Mouse (Mus musculus) CH12.LX (cell line): ENCODE results near the gene Tsn. TPM values are rescaled to one million over a fixed set of nuclear protein-coding genes. Genes with fewer than 3 reads are reported as not detected.

ENCODE experiments used
- DNase-seq: peaks from one replicate; pipeline ENCODE4 v3.0.0-alpha.2; 2013; ENCODE audit errors: extremely low read depth
- H3K27ac ChIP-seq: 2 replicates; pipeline ENCODE4 v1.5.1; 2012; ENCODE audit warnings: low read depth, mild to moderate bottlenecking, control low read depth, moderate library complexity; ENCODE audit not compliant: insufficient read depth
- H3K27me3 ChIP-seq: replicated peaks from 2 replicates; pipeline ENCODE3; 2012; ENCODE audit warnings: inconsistent platforms
- H3K36me3 ChIP-seq, 2 experiments: replicated peaks in 1 of 2; 2 replicates each; pipeline versions ENCODE3 to v1.6.1; 2012; ENCODE audit warnings: inconsistent platforms in 1 of 2, low read length in 1 of 2, mild to moderate bottlenecking in 1 of 2, mixed read lengths in 1 of 2, moderate library complexity in 1 of 2; ENCODE audit not compliant: control insufficient read depth in 1 of 2, insufficient read depth in 1 of 2
- H3K4me1 ChIP-seq, 2 experiments: 2 replicates each; pipeline ENCODE4 v1.6.1; 2012; ENCODE audit warnings: inconsistent platforms in 1 of 2, moderate library complexity in 1 of 2; ENCODE audit not compliant: insufficient read depth in 2 of 2, control insufficient read depth in 1 of 2
- H3K4me2 ChIP-seq: 2 replicates; pipeline ENCODE4 v1.6.1; 2012; ENCODE audit warnings: low read depth, mild to moderate bottlenecking, control low read depth; ENCODE audit not compliant: poor library complexity, insufficient read depth, severe bottlenecking
- H3K4me3 ChIP-seq, 3 experiments: fragments of 150-350 bp in 1 of 3; sonication (generic) in 1 of 3; replicated peaks in 1 of 3; 2 replicates each; pipeline versions ENCODE3 to v1.5.1; 2011 to 2012; ENCODE audit warnings: low read depth in 2 of 3, low read length in 2 of 3, mild to moderate bottlenecking in 2 of 3, moderate library complexity in 2 of 3, control low read depth in 1 of 3, improper control_type of control experiment in 1 of 3, inconsistent platforms in 1 of 3, mixed read lengths in 1 of 3; ENCODE audit not compliant: poor library complexity in 1 of 3
- H3K79me2 ChIP-seq: replicated peaks from 2 replicates; pipeline ENCODE4 v1.6.1; 2012; ENCODE audit warnings: mild to moderate bottlenecking, moderate library complexity; ENCODE audit not compliant: control insufficient read depth, poor library complexity, insufficient read depth, severe bottlenecking; ENCODE audit errors: extremely low read depth
- H3K9ac ChIP-seq: 2 replicates; pipeline ENCODE4 v1.6.1; 2012; ENCODE audit warnings: low read depth, mild to moderate bottlenecking, control low read depth, moderate library complexity; ENCODE audit not compliant: insufficient read depth
- H3K9me3 ChIP-seq: replicated peaks from 2 replicates; pipeline ENCODE3; 2012; ENCODE audit warnings: low read length, inconsistent platforms, mixed read lengths
- BHLHE40 ChIP-seq: IDR thresholded peaks from 2 replicates; pipeline ENCODE4 v1.6.1; 2011; ENCODE audit warnings: mild to moderate bottlenecking, low read depth, low read length, improper control_type of control experiment
- CHD2 ChIP-seq: IDR thresholded peaks from 2 replicates; pipeline ENCODE4 v1.6.1; 2011; ENCODE audit warnings: low read length, improper control_type of control experiment
- CTCF ChIP-seq, 2 experiments: IDR thresholded peaks in 1 of 2; conservative IDR thresholded peaks in 1 of 2; 2 replicates each; pipeline ENCODE4 v1.5.1; 2011 to 2012; ENCODE audit warnings: low read depth in 2 of 2, low read length in 2 of 2, improper control_type of control experiment in 1 of 2, inconsistent platforms in 1 of 2, mild to moderate bottlenecking in 1 of 2, moderate library complexity in 1 of 2
- ETS1 ChIP-seq: conservative IDR thresholded peaks from 2 replicates; pipeline ENCODE4 v1.6.1; 2012; ENCODE audit warnings: low read depth, mild to moderate bottlenecking, inconsistent platforms, low read length, improper control_type of control experiment, moderate library complexity
- GABPA ChIP-seq: IDR thresholded peaks from 2 replicates; pipeline ENCODE4 v1.6.1; 2012; ENCODE audit warnings: low read depth, low read length, improper control_type of control experiment, inconsistent platforms; ENCODE audit not compliant: insufficient replicate concordance
- HCFC1 ChIP-seq: IDR thresholded peaks from 2 replicates; pipeline ENCODE4 v1.6.1; 2012; ENCODE audit warnings: low read depth, mild to moderate bottlenecking, inconsistent platforms, low read length, improper control_type of control experiment
- IRF4 ChIP-seq: IDR thresholded peaks from 2 replicates; pipeline ENCODE4 v1.6.1; 2014; ENCODE audit warnings: low read depth, mild to moderate bottlenecking, inconsistent platforms, low read length, improper control_type of control experiment
- MAFK ChIP-seq: IDR thresholded peaks from 2 replicates; pipeline ENCODE4 v1.6.1; 2011; ENCODE audit warnings: low read length, improper control_type of control experiment; ENCODE audit not compliant: insufficient replicate concordance
- MXI1 ChIP-seq: IDR thresholded peaks from 2 replicates; pipeline ENCODE4 v1.6.1; 2011; ENCODE audit warnings: mild to moderate bottlenecking, low read depth, low read length, improper control_type of control experiment
- NRF1 ChIP-seq: IDR thresholded peaks from 2 replicates; pipeline ENCODE4 v1.6.1; 2014; ENCODE audit warnings: low read depth, mild to moderate bottlenecking, inconsistent platforms, low read length, improper control_type of control experiment, moderate library complexity
- POLR2A ChIP-seq: IDR thresholded peaks from 2 replicates; pipeline ENCODE4 v1.6.1; 2011; ENCODE audit warnings: low read depth, mild to moderate bottlenecking, improper control_type of control experiment, low read length
- POLR2AphosphoS2 ChIP-seq: IDR thresholded peaks from 2 replicates; pipeline ENCODE4 v1.6.1; 2011; ENCODE audit warnings: low read depth, low read length, improper control_type of control experiment
- RAD21 ChIP-seq: IDR thresholded peaks from 2 replicates; pipeline ENCODE4 v1.6.1; 2011; ENCODE audit warnings: low read depth, mild to moderate bottlenecking, low read length, improper control_type of control experiment, moderate library complexity
- SIN3A ChIP-seq: IDR thresholded peaks from 2 replicates; pipeline ENCODE4 v1.6.1; 2012; ENCODE audit warnings: low read length, improper control_type of control experiment, inconsistent platforms
- TBP ChIP-seq: conservative IDR thresholded peaks from 2 replicates; pipeline ENCODE4 v1.6.1; 2011; ENCODE audit warnings: low read depth, low read length, improper control_type of control experiment
- TCF12 ChIP-seq: IDR thresholded peaks from 2 replicates; pipeline ENCODE4 v1.6.1; 2014; ENCODE audit warnings: low read depth, mild to moderate bottlenecking, inconsistent platforms, low read length, improper control_type of control experiment
- UBTF ChIP-seq: IDR thresholded peaks from 2 replicates; pipeline ENCODE4 v1.6.1; 2012; ENCODE audit warnings: low read depth, mild to moderate bottlenecking, inconsistent platforms, low read length, improper control_type of control experiment, moderate library complexity
- ZC3H11A ChIP-seq: IDR thresholded peaks from 2 replicates; pipeline ENCODE4 v1.6.1; 2012; ENCODE audit warnings: low read depth, mild to moderate bottlenecking, inconsistent platforms, low read length, improper control_type of control experiment
- ZKSCAN1 ChIP-seq: IDR thresholded peaks from 2 replicates; pipeline ENCODE4 v1.6.1; 2012; ENCODE audit warnings: low read depth, inconsistent platforms, low read length, improper control_type of control experiment, borderline replicate concordance
- dilution Hi-C: fragments of 300-500 bp; cut with MboI; formaldehyde crosslinking; loops from 2 replicates; pipeline ENCODE4 v1.14.3; 2020; ENCODE audit warnings: low sequenced_read_pairs; ENCODE audit not compliant: extremely low pct_unique_long_range_greater_than_20kb, extremely low pct_ligation_motif_present
- in situ Hi-C: fragments of 300-500 bp; cut with MboI; formaldehyde crosslinking; loops from 3 replicates; pipeline ENCODE4 v1.14.3; 2019; ENCODE audit warnings: low sequenced_read_pairs, low pct_ligation_motif_present, low pct_unique_long_range_greater_than_20kb, mixed read lengths
- polyA plus RNA-seq: library from polyadenylated mRNA; unstranded; fragments of >175 nt; gene quantifications from 2 replicates; pipeline ENCODE4 v1.2.1, GENCODE M21; 2012; ENCODE audit warnings: low read depth; ENCODE audit not compliant: insufficient read length
- total RNA-seq, 2 experiments: library from RNA; depleted of rRNA; stranded (reverse); fragments of 300-350 nt in 1 of 2; fragments of >200 nt in 1 of 2; gene quantifications; 2 replicates each; pipeline ENCODE4 v1.2.3; 2012 to 2014

Tsn gene
- total RNA-seq (2012; rRNA removed): 147 and 165 TPM in 2 replicates
- 196 and 234 TPM in 2 replicates for total RNA-seq (2014; rRNA removed)
- polyA plus RNA-seq: 158 TPM in 2 replicates

- Histone ChIP-seq H3K27ac (peak within 1 kb of the TSS; percentile 84), H3K36me3 (peaks cover 5 to 16% of the 10 kb centered on the region in 2 experiments), H3K9me3 (no peaks in the 10 kb centered on the region), H3K4me2 (peak within 1 kb of the TSS; percentile 99), H3K9ac (peak within 1 kb of the TSS; percentile 84), H3K4me1 (peaks cover 3 to 16% of the 10 kb centered on the region in 2 experiments; a peak in 3 of 4 replicates), H3K79me2 (peaks cover 23% of the 10 kb centered on the region), H3K27me3 (peaks cover 15% of the 10 kb centered on the region), H3K4me3 (peak within 1 kb of the TSS; percentile 78 to 93 (median 91))
- DNase-seq: peak; percentile 35
- TF ChIP-seq SIN3A (no peak), TBP (0 out of 2 replicates have a peak, but pooled peaks have one; percentile 12), MXI1 (no peak), NRF1 (no peak)
- dilution Hi-C loops: no loop called here
- in situ Hi-C loops: no loop called here
Observed at GRCm38 (mm10) chr1:118311622-118312326, at the start of gene Tsn. Gene Tsn, minus strand, starts transcription at chr1:118311739.

GRCm38 (mm10) chr1:118359071-118359761 lies 47.7 kb upstream of the Tsn start:
- H3K27me3 ChIP-seq: no peaks in the 10 kb centered on the region
- no peak for DNase-seq

GRCm38 (mm10) chr1:118349922-118350321 lies 38.4 kb upstream of the Tsn start:
- dilution Hi-C loops: no loop called here
- Histone ChIP-seq H3K36me3 (no peaks in the 10 kb centered on the region), H3K9ac (no peak overlapping the region), H3K27ac (no peak overlapping the region), H3K79me2 (no peaks in the 10 kb centered on the region), H3K9me3 (peaks cover 3% of the 10 kb centered on the region), H3K27me3 (no peaks in the 10 kb centered on the region), H3K4me1 (no peaks in the 10 kb centered on the region), H3K4me3 (no peak overlapping the region), H3K4me2 (no peak overlapping the region)
- TF ChIP-seq POLR2A (no peak), TBP (no peak), HCFC1 (no peak), ETS1 (no peak), CHD2 (no peak), TCF12 (no peak), POLR2AphosphoS2 (no peak), IRF4 (no peak), RAD21 (no peak), BHLHE40 (no peak), ZC3H11A (no peak), MAFK (no peak), CTCF (conservative IDR thresholded peaks at IDR 0.05 in 1 of 2, IDR thresholded peaks at IDR 0.05 in 1 of 2; ENCODE audit: low read depth in 2 of 2, low read length in 2 of 2) (no peak), UBTF (no peak), GABPA (no peak)
- no peak for DNase-seq
- in situ Hi-C loops: loop anchor here (25.0 kb wide), 1 partner anchor 412 kb away; no protein-coding TSS in a partner anchor

More at GRCm38 (mm10) chr1:118359071-118359761, 47.7 kb upstream of the Tsn start:
- H3K27ac ChIP-seq: no peak overlapping the region
- H3K79me2 ChIP-seq: no peaks in the 10 kb centered on the region
- dilution Hi-C loops: no loop called here
- no peaks in the 10 kb centered on the region for H3K4me1 ChIP-seq
- H3K9ac ChIP-seq: no peak overlapping the region
- no peaks in the 10 kb centered on the region for H3K36me3 ChIP-seq
- no peaks in the 10 kb centered on the region for H3K9me3 ChIP-seq
- no peak for TF ChIP-seq HCFC1
- no peak for TF ChIP-seq MAFK
- TF ChIP-seq TBP: no peak
- TF ChIP-seq ZKSCAN1: no peak
- no peak overlapping the region for H3K4me2 ChIP-seq
- H3K4me3 ChIP-seq: no peak overlapping the region
- in situ Hi-C loops: no loop called here
